Mouse (Mus musculus): ENCODE data around the gene Ksr1.
"Not testable (repeated sequence)": the region's sequence is repeated elsewhere in the genome, so short reads cannot be mapped to it uniquely, and the experiment has no call there.

Gene Ksr1

GRCm38 (mm10) chr11:79015660-79016215 is 130.5 kb downstream of the Ksr1 start:
- no peak for DNase-seq (ENCODE audit: low read depth in 1 of 2, low spot score in 2 of 2)

- no peak for DNase-seq (ENCODE audit: low read depth in 1 of 2, low spot score in 2 of 2)
Measured at GRCm38 (mm10) chr11:79014602-79015325, 131.4 kb downstream of the Ksr1 start.

GRCm38 (mm10) chr11:79013806-79014205 is 132.4 kb downstream of the Ksr1 start:
- DNase-seq (ENCODE audit: low read depth in 1 of 2, low spot score in 2 of 2), result no peak

DNA sequence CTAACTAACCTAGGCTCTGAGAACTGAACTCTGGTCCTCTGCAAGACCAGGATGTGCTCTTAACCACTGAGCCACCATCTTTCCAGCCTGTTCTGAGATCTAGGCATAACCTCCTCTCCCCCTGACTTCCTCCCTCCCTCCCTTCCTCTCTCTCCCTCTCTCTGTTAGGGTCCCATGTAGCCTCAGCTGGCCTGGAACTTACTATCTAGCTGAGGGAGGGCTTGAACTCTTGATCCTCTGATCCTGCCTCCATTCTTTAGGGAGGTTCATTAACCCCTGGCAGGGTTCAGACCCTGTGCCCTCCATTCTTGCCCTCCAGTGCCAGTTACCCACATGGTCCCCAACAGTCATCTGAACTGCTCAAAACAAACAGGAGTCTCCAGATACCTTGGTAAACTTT is 133.2 kb downstream of the Ksr1 start:
- DNase-seq (ENCODE audit: low read depth in 1 of 2, low spot score in 2 of 2), result no peak

DNA sequence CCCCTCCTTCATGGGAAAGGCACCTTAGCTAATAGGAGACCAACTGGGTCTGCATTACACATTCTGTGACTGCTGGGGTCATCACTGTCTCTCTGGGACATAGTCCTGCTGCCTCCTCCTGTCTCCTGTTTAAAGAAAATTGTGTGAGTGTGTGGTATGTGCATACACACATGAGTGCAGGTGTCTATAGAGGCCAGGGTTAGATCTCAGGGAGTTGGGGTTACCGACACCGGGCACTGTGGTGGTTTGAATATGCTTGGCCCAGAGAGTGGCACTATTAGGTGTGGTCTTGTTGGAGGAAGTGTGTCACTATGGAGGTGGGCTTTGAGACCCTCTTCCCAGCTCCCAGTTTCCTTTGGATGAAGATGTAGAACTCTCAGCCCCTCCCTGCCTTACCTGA is 133.7 kb downstream of the Ksr1 start:
- no peak for DNase-seq (ENCODE audit: low read depth in 1 of 2, low spot score in 2 of 2)

DNA sequence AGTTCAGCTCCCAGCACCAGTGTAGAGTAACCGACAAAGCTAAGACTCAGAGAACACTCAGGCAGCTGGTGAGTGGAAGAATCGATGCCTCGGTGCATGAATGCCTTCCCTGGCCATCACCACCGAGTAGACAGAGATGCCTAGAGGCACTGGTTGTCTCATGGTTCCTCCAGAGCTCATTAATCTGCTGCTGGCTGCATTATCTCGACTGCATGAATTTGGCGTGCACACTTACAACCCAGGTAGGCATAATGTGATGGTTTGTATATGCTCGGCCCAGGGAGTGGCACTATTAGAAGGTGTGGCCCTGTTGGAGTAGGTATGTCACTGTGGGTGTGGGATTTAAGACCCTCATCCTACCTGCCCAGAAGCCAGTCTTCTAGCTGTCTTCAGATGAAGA is 137.3 kb downstream of the Ksr1 start:
- DNase-seq (ENCODE audit: low read depth in 1 of 2, low spot score in 2 of 2), result no peak

DNA sequence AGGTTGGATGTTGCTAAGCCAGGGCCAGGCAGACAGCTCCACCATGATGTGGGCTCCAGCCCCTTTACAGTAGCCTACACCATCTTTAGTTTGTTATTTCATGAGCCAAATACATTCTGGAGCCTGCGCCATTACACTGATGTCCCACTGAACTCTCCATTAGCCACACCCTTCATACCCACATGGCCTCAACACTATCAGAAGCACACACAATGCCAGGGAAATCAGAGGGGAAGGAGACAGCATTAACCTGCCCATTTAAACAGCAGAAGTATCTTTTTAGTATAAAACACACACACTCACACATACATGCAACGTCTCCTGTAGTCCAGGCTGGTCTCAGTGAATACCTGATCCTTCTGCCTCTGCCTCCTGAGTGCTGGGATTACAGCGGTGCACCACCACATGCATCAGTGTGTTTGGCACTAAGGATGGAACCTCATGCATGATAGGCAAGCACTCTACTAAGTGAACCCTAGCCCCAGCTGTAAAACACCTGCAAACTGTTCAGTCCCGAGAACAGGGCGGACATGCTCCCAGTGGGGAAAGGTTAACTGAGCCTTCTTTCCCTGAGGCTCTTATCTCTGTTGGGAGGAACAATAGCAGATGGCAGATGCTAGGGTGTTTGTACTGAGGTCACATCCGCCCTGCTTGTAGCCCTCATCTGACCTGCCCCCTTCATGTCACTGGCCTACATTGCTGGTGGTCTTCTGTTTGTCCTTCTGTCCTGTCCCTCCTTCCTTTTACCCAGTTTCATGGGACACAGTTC is 138.0 kb downstream of the Ksr1 start:
- DNase-seq (ENCODE audit: low read depth in 1 of 2, low spot score in 2 of 2), result no peak

DNA sequence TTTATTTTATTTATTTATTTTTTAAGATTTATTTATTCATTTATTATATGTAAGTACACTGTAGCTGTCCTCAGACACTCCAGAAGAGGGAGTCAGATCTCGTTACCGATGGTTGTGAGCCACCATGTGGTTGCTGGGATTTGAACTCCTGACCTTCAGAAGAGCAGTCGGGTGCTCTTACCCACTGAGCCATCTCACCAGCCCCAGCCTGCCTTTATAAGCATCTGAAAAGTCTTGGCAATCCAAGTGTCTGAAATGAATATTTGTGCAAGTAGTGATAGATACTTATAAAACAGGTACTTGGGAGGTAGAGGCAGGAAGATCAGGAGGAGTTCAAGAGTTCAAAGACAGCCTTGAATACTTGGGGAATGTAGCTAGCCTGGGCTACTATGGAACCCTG is 138.9 kb downstream of the Ksr1 start:
- DNase-seq (ENCODE audit: low read depth in 1 of 2, low spot score in 2 of 2), result not testable (repeated sequence)

- no peak for DNase-seq (ENCODE audit: low read depth in 1 of 2, low spot score in 2 of 2)
Measured at GRCm38 (mm10) chr11:79006417-79006816, 139.8 kb downstream of the Ksr1 start.

- DNase-seq (ENCODE audit: low read depth in 1 of 2, low spot score in 2 of 2), result no peak
Measured at GRCm38 (mm10) chr11:79005578-79006394, 140.4 kb downstream of the Ksr1 start.

- DNase-seq (ENCODE audit: low read depth in 1 of 2, low spot score in 2 of 2), result no peak
Measured at GRCm38 (mm10) chr11:79003769-79004638, 142.2 kb downstream of the Ksr1 start.

DNA sequence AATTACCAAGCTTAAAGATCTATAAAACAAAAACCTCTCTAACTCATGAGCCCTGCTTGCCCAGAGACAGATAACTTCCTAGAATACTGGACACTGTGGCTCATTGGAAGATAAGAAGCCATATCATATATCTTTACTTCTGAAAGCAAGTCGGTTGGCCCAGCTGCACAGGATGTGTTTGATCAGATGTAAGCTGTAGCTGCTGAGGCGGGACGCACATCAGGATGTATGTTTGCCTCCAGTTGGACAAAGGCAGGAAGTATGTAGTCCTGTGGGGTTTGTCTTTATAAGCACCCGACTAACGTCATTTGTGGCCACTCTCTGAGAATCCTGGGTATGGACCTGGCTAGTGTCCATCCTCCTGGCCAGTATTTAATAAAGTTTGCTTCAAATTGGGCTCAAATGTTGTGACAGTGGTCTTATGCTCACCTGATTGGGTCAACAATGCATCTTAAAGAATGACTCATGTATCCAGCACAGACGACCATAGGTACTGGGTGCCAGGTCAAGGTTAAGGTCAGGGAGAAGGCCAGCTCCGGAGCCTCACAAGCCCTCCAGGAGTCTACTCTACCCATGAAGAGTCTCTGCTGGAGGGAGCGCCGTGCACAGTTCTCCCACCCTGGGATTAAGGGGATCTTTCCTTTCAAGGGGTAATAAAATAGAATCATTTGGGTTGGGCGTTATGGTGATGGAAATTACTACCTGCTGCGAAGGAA is 143.0 kb downstream of the Ksr1 start:
- no peak for DNase-seq (ENCODE audit: low read depth in 1 of 2, low spot score in 2 of 2)

DNA sequence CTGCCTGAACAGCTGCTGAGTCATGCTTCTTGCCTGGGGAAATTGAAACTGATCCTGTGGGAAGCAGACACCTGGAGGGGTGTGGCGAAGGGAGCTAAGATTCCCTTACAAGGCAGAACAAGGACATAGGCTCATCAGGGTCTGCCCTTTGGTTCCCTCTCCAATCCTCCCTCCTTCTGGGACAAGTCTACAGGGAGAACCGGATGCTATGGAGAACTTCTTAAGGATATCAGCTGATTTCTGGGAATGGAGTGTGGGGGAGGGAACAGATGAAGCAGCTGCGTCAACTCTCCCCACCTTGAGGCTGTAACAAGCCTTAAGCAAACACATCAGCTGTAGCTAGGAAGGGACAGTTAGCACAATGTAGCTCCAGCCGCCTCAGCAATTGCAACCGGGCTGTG is 143.7 kb downstream of the Ksr1 start:
- no peak for DNase-seq (ENCODE audit: low read depth in 1 of 2, low spot score in 2 of 2)

- no peak for DNase-seq (ENCODE audit: low read depth in 1 of 2, low spot score in 2 of 2)
Measured at GRCm38 (mm10) chr11:79001871-79002270, 144.3 kb downstream of the Ksr1 start.

- DNase-seq (ENCODE audit: low read depth in 1 of 2, low spot score in 2 of 2), result no peak
Measured at GRCm38 (mm10) chr11:78999118-78999517, 147.1 kb downstream of the Ksr1 start.

GRCm38 (mm10) chr11:78990875-78991543 is 155.2 kb downstream of the Ksr1 start:
- DNase-seq (ENCODE audit: low read depth in 1 of 2, low spot score in 2 of 2), result not testable (repeated sequence)

DNA sequence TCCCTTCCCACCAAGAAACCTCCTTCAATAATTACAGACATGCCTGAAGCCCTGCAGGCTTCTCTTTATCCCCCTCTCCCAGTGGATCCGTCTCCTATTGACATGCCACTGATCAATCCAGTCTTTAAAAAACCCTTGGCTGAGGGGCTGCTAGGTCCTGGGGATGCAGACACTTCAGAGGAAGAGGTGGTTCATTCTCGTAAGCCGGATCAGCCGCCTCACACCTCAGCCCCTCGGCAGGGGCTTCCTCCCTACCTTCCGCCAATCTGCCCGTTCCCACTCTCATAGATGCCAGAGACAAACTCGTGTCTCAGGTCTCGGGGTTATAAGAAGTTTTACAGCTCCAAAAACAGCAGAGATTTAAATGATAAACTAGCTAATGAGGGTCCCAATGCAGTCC is 156.1 kb downstream of the Ksr1 start:
- no peak for DNase-seq (ENCODE audit: low read depth in 1 of 2, low spot score in 2 of 2)

GRCm38 (mm10) chr11:78989206-78989605 is 157.0 kb downstream of the Ksr1 start:
- not testable (repeated sequence) for DNase-seq (ENCODE audit: low read depth in 1 of 2, low spot score in 2 of 2)

- no peak for DNase-seq (ENCODE audit: low read depth in 1 of 2, low spot score in 2 of 2)
Measured at GRCm38 (mm10) chr11:78986311-78987002, 159.8 kb downstream of the Ksr1 start.

All from monocyte, adult 2 months (primary cell).